Mouse (Mus musculus) small intestine, adult 2 months (tissue): ENCODE results near the gene Cisd3. TPM values are rescaled to one million over a fixed set of nuclear protein-coding genes. Genes with fewer than 3 reads are reported as not detected.
"Not testable (repeated sequence)": the region's sequence is repeated elsewhere in the genome, so short reads cannot be mapped to it uniquely, and the experiment has no call there.

Source experiments
- H3K27ac ChIP-seq: fragments of 200-500 bp; 2 replicates; pipeline ENCODE4 v1.5.1; 2012; ENCODE audit warnings: low read depth, low read length, control low read depth, inconsistent platforms; ENCODE audit not compliant: insufficient read depth
- H3K27me3 ChIP-seq: fragments of 200-500 bp; 2 replicates; pipeline ENCODE4 v1.6.1; 2012; ENCODE audit warnings: mild to moderate bottlenecking, moderate library complexity, low read length, inconsistent platforms; ENCODE audit not compliant: control insufficient read depth, insufficient read depth
- H3K36me3 ChIP-seq: fragments of 200-500 bp; 2 replicates; pipeline ENCODE4 v1.6.1; 2012; ENCODE audit warnings: mild to moderate bottlenecking, low read length, control low read depth, inconsistent platforms; ENCODE audit not compliant: control insufficient read depth, insufficient read depth
- H3K4me1 ChIP-seq: fragments of 200-500 bp; 2 replicates; pipeline ENCODE4 v1.6.1; 2012; ENCODE audit warnings: low read length, inconsistent platforms, mixed read lengths; ENCODE audit not compliant: control insufficient read depth, insufficient read depth, insufficient read length
- H3K4me3 ChIP-seq: fragments of 200-500 bp; 2 replicates; pipeline ENCODE4 v1.5.1; 2012; ENCODE audit warnings: low read depth, mild to moderate bottlenecking, control low read depth, inconsistent platforms, low read length, moderate library complexity
- CTCF ChIP-seq: fragments of 200-500 bp; IDR thresholded peaks from 2 replicates; pipeline ENCODE4 v1.5.1; 2012; ENCODE audit warnings: low read depth, mild to moderate bottlenecking, control low read depth, inconsistent platforms, low read length, moderate library complexity, mixed read lengths; ENCODE audit not compliant: insufficient replicate concordance, insufficient read length; ENCODE audit errors: extremely low read depth
- POLR2A ChIP-seq: fragments of 200-500 bp; IDR thresholded peaks from 2 replicates; pipeline ENCODE4 v1.6.1; 2012; ENCODE audit warnings: low read depth, mild to moderate bottlenecking, control low read depth, inconsistent platforms, low read length, moderate library complexity
- WGBS: fragments of 180-500 bp; shearing (Covaris S2); methylation state at CpG from one replicate; pipeline ENCODE4 v1.1.7; 2018; 5-methylcytosine and 5-hydroxymethylcytosine counted together
- polyA plus RNA-seq: library from polyadenylated mRNA; depleted of rRNA; stranded (reverse); fragments of >200 nt; gene quantifications from 2 replicates; pipeline ENCODE4 v1.2.3, GENCODE M21; 2012; rRNA removed

Gene Cisd3
- polyA plus RNA-seq = 112 and 249 TPM in 2 replicates

DNA sequence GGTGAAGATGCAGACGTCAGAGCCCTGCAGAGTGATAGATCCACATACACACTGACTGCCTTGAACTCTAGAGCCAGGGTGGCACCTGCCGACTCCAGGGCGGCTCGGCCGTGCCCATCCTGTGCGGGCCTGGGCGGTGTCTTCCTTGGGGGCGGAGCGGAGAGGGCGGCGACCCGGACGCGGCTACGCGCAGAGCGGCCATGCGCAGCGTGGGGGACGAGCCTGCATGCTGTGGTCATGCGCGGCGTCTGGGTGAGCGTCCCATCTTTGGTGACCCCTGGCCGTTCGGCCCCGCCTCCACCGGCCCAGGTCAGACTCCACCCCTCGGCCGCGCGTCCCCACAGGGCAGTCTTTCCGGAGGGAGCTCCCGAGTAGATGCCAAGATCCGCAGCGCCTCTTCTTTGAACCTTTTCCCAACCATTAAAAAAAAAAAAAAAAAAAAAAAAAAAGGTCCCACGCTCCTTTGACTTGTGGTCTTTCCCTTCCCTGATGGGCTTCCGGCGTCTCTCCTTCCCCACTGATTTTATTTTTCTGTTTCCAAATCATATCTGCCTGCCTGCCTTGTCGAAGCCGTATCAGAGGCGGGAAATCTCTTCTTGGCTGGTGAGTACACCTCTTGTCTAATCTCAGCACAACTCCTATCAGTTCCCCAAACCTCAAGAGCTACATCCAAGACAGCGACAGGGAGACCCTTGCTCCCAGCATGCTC is at the start of gene Cisd3:
Cisd3 (plus strand) TSS at position 214 of the 709 bp plus-strand sequence.
- peak within 1 kb of the TSS; percentile 93 for H3K27ac ChIP-seq
- peaks cover 27% of the 10 kb centered on the region for H3K4me1 ChIP-seq
- WGBS = 1% methylated on average over 42 of the region's 43 CpGs
- H3K4me3 ChIP-seq = peak within 1 kb of the TSS; percentile 64
- TF ChIP-seq CTCF (no peak), POLR2A (peak; percentile 9; the same call in 1 of the 2 replicates)
- H3K36me3 ChIP-seq = peaks cover 25% of the 10 kb centered on the region
- H3K27me3 ChIP-seq = no peaks in the 10 kb centered on the region

DNA sequence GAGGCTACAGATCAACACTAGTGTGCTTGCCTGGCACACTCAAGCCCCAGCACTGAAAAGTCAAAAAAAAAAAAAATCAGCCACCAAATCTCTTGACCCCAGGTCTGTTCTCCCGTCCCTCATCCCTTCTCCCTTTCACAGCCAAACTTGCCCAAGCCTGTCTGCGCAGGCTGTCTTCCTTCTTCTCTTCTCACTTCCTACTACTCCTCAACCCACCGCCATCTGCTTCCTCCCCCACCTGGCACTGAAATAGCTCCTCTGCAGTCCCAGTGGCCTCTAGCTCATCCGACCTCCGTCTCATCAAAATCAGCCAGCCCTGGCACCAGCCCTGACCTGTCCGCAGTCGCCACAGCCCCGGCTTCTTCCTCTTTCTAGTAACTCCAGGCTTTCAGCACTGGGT is 44.0 kb upstream of the Cisd3 start:
- WGBS = 56% methylated on average over 8 of the region's 8 CpGs
- TF ChIP-seq POLR2A (no peak), CTCF (no peak)
- Histone ChIP-seq H3K36me3 (no peaks in the 10 kb centered on the region), H3K27me3 (no peaks in the 10 kb centered on the region), H3K27ac (no peak overlapping the region), H3K4me3 (no peak overlapping the region), H3K4me1 (no peaks in the 10 kb centered on the region)

DNA sequence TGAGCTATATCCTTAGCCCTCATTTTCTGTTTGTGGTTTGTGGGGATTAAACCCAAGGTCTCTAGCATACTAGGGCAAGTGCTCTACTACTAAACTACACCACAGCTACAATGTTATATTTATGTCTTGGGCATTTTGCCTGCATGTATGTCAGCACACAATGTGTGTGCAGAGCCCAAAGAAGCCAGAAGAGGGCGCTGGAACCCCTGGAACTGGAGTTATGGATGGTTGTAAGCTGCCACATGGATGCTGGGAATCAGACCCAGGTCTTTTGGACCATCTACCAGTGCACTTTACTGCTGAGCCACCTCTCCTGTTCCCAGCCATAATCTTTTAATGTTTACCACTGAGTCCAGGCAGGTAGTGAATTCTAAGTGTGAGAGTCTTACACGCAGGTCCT is 42.9 kb upstream of the Cisd3 start:
- Histone ChIP-seq H3K4me3 (no peak overlapping the region), H3K27ac (no peak overlapping the region), H3K4me1 (no peaks in the 10 kb centered on the region), H3K27me3 (no peaks in the 10 kb centered on the region), H3K36me3 (no peaks in the 10 kb centered on the region)
- WGBS = 47% methylated on average over 2 of the region's 2 CpGs
- TF ChIP-seq POLR2A = no peak
- no peak for TF ChIP-seq CTCF

DNA sequence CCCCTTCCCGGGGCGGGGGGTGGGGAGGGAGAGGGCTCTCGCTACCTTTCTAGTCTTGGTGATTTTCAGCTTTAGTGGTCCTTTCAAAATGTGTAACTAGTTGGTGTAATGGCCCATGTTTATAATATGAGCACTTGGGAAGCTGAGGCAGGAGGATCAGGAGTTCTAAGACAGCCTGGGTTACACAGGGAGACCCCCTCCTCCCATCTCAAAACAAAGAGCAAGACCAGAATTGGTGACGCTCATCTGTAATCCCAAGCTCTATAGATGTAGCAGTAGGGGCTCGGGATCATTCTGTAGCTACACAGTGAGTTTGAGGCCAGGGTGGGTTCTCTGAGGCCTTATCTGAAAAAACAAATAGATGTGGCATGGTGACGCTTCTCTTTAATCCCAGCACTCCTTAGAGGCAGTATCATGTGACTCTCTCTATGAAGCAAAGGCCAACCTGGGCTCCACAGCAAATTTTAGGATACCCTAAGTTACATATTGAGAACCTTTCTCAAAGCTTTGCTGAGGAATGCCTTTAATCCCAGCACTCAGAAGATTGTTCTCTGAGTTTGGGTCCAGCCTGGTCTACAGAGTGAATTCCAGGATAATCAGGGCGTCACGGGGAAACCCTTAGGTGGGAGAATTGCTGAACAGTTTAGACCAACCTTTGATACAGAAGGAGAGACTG is 42.1 kb upstream of the Cisd3 start:
- no peak for TF ChIP-seq POLR2A
- TF ChIP-seq CTCF = no peak
- H3K36me3 ChIP-seq = no peaks in the 10 kb centered on the region
- H3K27ac ChIP-seq = no peak overlapping the region
- no peak overlapping the region for H3K4me3 ChIP-seq
- WGBS = 53% methylated on average over 8 of the region's 8 CpGs
- H3K27me3 ChIP-seq = no peaks in the 10 kb centered on the region
- no peaks in the 10 kb centered on the region for H3K4me1 ChIP-seq

DNA sequence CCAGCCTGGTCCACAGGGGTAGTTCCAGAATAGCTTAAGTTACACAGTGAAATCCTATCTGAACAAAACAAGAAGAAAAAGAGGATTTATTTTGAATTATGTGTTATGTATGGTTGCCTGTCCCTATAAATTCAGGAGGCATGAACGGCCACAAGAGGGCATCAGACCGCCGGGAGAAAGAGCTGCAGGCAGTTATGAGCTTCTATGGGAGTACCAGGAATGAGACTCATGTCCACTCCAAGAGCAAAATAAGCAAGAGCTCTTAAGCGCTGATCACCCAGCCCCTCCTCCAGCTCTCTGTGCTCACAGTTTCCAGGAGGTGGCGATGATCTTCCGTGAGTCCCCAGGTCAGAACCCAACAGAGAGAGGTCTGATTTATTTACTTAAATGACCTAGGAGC is 40.8 kb upstream of the Cisd3 start:
- Histone ChIP-seq H3K27me3 (no peaks in the 10 kb centered on the region), H3K4me1 (no peaks in the 10 kb centered on the region), H3K36me3 (no peaks in the 10 kb centered on the region), H3K27ac (no peak overlapping the region), H3K4me3 (no peak overlapping the region)
- 4% methylated on average over 6 of the region's 6 CpGs for WGBS
- TF ChIP-seq CTCF (peak; percentile 86; the same call in 1 of the 2 replicates), POLR2A (no peak)

DNA sequence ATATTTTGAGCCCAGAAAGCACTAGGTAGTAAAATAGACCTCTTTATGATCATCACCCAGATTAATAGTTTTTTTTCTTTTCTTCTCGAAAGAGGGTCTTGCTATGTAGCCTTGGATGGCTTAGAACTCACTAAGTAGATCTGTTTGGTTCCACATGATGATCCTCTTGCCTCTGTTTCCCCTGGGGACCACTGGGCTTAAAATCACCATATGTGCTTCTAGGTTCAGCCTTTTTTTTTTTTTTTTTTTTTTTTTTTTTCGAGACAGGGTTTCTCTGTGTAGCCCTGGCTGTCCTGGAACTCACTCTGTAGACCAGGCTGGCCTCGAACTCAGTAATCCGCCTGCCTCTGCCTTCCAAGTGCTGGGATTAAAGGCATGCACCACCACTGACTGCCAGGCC is 37.1 kb upstream of the Cisd3 start:
- not testable (repeated sequence) for H3K27ac ChIP-seq, H3K27me3 ChIP-seq, H3K36me3 ChIP-seq, H3K4me1 ChIP-seq, H3K4me3 ChIP-seq
- 78% methylated on average over 4 of the region's 4 CpGs for WGBS

DNA sequence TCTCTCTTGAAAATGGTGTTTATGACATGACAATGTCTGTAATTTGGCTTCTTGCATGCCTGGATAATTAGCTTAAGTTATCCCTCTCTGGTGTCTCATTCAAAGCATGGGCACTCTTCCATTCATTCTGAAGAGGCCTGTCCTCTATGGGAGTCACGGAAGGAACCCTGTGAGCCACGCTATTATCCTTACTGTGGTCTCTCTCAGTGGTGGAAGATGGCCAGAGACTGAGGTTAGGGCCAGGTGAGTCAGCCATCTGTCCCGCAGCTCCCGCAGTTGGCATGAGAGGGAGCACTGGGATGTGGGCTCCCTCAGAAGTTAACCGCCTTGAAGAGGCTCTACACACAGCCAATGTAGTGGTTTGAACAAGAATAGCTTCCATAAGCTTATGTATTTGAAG is 35.3 kb upstream of the Cisd3 start:
- Histone ChIP-seq H3K4me3 (no peak overlapping the region), H3K36me3 (no peaks in the 10 kb centered on the region), H3K4me1 (no peaks in the 10 kb centered on the region), H3K27ac (no peak overlapping the region), H3K27me3 (no peaks in the 10 kb centered on the region)
- 46% methylated on average over 5 of the region's 5 CpGs for WGBS
- TF ChIP-seq POLR2A (no peak), CTCF (no peak)

DNA sequence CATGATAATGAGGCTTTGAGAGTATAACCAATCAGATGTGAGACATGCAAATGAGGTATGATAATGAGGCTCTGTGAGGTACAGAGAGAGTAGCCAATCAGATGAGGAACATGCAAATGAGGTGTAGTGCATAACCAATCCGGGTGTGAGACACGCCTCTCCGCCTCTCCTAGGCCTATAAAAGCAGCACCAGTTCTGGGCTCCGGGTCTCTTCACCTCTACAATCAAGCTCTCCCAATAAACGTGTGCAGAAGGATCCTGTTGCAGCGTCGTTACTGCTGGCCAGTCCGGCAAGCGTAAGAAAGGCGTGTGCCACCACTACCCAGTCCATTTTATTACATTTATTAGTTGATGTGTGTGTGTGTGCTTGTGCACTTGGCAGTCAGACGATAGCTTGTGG is 32.2 kb upstream of the Cisd3 start:
- H3K4me3 ChIP-seq, H3K27me3 ChIP-seq, H3K27ac ChIP-seq, H3K36me3 ChIP-seq, H3K4me1 ChIP-seq: not testable (repeated sequence)
- 87% methylated on average over 11 of the region's 11 CpGs for WGBS
